Mouse (Mus musculus): ENCODE measurements at regions not wholly inside any gene's neighbourhood (a gene's known extent, or its start where the extent isn't known, plus 50 kb on each side); places are given as distances from the start of the nearest gene placed in this dataset.

GRCm38 (mm10) chr1:83752976-83753375 lies 345.0 kb upstream of the Sphkap start:
- Histone ChIP-seq H3K27me3 (replicated peaks) (no peaks in the 10 kb centered on the region), H3K4me2 (no peak overlapping the region), H3K27ac (no peak overlapping the region), H3K4me1 (no peaks in the 10 kb centered on the region), H3K36me3 (no peaks in the 10 kb centered on the region), H3K4me3 (replicated peaks) (no peak overlapping the region), H3K9ac (no peak overlapping the region), H3K9me3 (no peaks in the 10 kb centered on the region)
- WGBS = 73% methylated on average over 4 of the region's 4 CpGs
- ATAC-seq (ENCODE audit: insufficient read depth, low FRiP score, low read depth) = no peak

DNA sequence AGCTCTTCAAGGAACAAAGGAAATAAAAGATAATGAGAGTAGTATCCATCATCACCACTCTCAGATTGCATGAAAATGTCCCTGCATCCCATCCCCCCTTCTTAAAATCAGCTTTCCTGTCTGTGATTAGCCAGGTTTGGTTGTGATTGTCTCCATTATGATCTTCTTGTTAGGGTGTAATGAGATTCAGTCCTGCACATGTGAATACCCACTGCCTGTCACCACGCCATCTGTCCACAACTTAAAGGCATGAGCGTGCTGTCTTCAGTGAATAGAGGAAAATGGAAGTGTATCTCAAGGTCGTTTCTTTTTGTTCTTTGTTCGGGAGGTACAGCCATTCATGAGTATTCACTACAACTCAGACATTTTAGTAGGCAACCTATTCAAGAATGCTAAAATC lies 341.0 kb upstream of the Sphkap start:
- Histone ChIP-seq H3K27me3 (replicated peaks) (no peaks in the 10 kb centered on the region), H3K4me3 (replicated peaks) (no peak overlapping the region), H3K36me3 (no peaks in the 10 kb centered on the region), H3K9ac (no peak overlapping the region), H3K9me3 (no peaks in the 10 kb centered on the region), H3K27ac (no peak overlapping the region), H3K4me1 (no peaks in the 10 kb centered on the region), H3K4me2 (no peak overlapping the region)
- WGBS = 83% methylated on average over 4 of the region's 4 CpGs
- no peak for ATAC-seq (ENCODE audit: insufficient read depth, low FRiP score, low read depth)

GRCm38 (mm10) chr1:83748061-83748460 lies 340.1 kb upstream of the Sphkap start:
- no peak overlapping the region for H3K27ac ChIP-seq
- no peaks in the 10 kb centered on the region for H3K9me3 ChIP-seq
- H3K4me3 ChIP-seq (replicated peaks) = no peak overlapping the region
- WGBS = 60% methylated on average over 3 of the region's 3 CpGs
- no peak overlapping the region for H3K9ac ChIP-seq
- no peak overlapping the region for H3K4me2 ChIP-seq
- no peaks in the 10 kb centered on the region for H3K27me3 ChIP-seq (replicated peaks)
- no peaks in the 10 kb centered on the region for H3K36me3 ChIP-seq
- H3K4me1 ChIP-seq = no peaks in the 10 kb centered on the region
- ATAC-seq (ENCODE audit: insufficient read depth, low FRiP score, low read depth) = no peak

DNA sequence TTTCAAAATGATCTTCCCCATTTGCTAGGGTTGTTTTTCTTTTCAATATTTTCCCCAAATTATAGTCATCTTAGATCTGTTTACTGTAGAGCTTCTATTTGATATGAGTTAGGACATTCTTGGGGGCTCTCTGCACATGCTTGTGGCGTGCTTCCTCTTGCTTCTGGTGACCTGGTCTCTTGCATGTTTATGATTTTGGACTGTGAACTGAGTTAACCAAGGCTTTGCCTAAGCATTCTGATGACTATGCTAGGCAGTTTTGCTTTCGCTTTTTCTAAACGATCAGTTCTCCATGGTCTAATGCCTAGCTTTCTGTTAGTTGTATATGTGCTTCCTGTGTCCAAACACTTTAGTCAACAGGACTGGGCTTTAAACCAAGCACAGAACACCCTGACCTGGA lies 339.4 kb upstream of the Sphkap start:
- Histone ChIP-seq H3K27ac (no peak overlapping the region), H3K4me2 (no peak overlapping the region), H3K9ac (no peak overlapping the region), H3K27me3 (replicated peaks) (no peaks in the 10 kb centered on the region), H3K36me3 (no peaks in the 10 kb centered on the region), H3K9me3 (no peaks in the 10 kb centered on the region), H3K4me3 (replicated peaks) (no peak overlapping the region), H3K4me1 (no peaks in the 10 kb centered on the region)
- 71% methylated on average over 3 of the region's 3 CpGs for WGBS
- no peak for ATAC-seq (ENCODE audit: insufficient read depth, low FRiP score, low read depth)

DNA sequence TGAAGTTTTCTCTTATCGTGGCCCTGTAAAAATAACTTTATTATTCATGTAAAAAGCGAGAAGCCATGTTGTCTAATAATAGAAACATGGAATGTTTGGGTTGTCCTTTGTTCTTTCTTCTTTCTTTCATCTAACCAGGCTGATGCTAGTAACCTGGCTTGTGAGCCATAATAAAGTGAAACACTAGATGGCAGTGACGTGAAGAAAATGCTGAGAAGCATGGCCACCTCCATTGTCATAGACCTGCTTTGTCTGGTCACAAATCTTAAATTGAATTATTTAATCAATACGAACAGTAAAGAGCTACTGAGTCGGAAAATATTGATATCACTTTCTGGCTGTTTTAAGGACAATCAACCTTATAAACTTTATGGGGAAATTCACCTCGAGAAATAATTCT lies 338.0 kb upstream of the Sphkap start:
- no peak for ATAC-seq (ENCODE audit: insufficient read depth, low FRiP score, low read depth)
- WGBS = 28% methylated on average over 6 of the region's 6 CpGs
- Histone ChIP-seq H3K4me3 (replicated peaks) (no peak overlapping the region), H3K27me3 (replicated peaks) (no peaks in the 10 kb centered on the region), H3K27ac (no peak overlapping the region), H3K9me3 (no peaks in the 10 kb centered on the region), H3K9ac (no peak overlapping the region), H3K4me1 (no peaks in the 10 kb centered on the region), H3K4me2 (no peak overlapping the region), H3K36me3 (no peaks in the 10 kb centered on the region)

DNA sequence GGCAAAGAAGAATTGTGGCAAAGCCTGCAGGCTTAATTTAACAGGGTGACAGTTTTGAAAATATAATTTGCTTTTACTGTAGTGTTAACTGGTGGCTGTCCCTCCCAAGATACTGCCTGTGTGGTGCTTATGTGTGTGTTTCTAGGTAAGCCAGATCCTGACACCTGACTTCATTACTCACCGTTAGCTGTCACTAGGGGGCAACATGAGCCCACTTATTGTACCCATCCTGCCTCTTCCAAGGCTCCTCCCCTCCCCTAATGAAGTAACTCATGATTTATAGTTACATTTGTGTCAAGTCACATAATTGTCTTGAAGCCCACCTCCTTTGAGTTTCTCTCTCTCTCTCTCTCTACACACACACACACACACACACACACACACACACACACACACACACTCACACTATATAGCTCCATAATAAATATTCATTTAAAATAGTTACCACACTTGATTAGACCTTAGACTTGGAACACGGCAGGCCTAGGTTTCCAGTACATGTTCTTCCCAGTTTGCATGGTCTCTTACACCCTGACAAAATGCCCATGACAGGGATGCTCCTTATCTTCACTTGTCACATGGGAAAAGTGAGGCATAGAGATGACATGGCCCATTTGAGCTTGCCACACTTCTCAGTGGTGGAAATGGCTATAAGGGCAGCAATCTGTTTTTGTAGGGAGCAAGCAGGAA lies 328.6 kb upstream of the Sphkap start:
- Histone ChIP-seq H3K4me3 (replicated peaks) (no peak overlapping the region), H3K27me3 (replicated peaks) (no peaks in the 10 kb centered on the region), H3K36me3 (no peaks in the 10 kb centered on the region), H3K9me3 (no peaks in the 10 kb centered on the region), H3K9ac (no peak overlapping the region), H3K27ac (no peak overlapping the region), H3K4me1 (no peaks in the 10 kb centered on the region), H3K4me2 (no peak overlapping the region)
- ATAC-seq (ENCODE audit: insufficient read depth, low FRiP score, low read depth) = no peak
- WGBS = 39% methylated on average over 2 of the region's 2 CpGs

DNA sequence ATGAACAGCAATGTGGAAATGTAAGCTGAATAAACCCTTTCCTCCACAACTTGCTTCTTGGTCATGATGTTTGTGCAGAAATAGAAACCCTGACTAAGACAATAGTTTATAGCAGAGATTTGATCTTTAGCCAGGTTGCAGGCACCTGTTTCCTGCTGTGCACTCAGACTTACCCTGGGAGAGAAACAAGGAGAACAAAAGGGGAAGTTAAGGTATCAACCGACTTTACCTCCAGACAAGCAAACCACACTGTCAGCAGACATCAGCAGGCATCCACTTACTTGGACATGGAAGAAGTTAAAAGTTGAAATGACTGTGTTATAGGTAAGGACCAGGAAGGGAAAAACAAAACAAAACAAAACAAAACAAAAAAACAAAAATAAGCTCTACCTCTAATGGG lies 323.7 kb upstream of the Sphkap start:
- Histone ChIP-seq H3K9me3 (no peaks in the 10 kb centered on the region), H3K4me2 (no peak overlapping the region), H3K27me3 (replicated peaks) (no peaks in the 10 kb centered on the region), H3K27ac (no peak overlapping the region), H3K4me3 (replicated peaks) (no peak overlapping the region), H3K9ac (no peak overlapping the region), H3K36me3 (no peaks in the 10 kb centered on the region), H3K4me1 (no peaks in the 10 kb centered on the region)
- WGBS = 71% methylated on average over 1 of the region's 1 CpGs
- ATAC-seq (ENCODE audit: insufficient read depth, low FRiP score, low read depth) = no peak

DNA sequence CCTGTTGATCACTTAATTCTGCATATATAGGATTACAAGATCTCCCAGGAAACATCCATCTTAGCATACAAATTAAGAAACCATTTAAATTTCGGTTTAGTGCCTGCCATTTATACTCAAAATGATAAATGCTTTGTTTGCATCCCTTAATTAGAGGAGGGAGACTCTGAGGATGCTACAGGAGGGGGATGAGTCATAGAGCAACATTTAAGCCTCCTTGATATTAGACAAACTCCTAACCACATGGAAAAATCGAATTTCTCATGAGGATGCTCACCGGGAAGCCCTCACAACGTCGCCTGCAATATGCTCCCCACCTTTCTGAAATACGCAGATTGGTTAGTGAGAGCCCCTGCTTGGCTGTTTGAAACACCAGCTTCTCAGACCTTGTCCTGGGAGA lies 320.8 kb upstream of the Sphkap start:
- WGBS = 72% methylated on average over 6 of the region's 6 CpGs
- Histone ChIP-seq H3K27ac (no peak overlapping the region), H3K4me3 (replicated peaks) (no peak overlapping the region), H3K27me3 (replicated peaks) (no peaks in the 10 kb centered on the region), H3K36me3 (no peaks in the 10 kb centered on the region), H3K9ac (no peak overlapping the region), H3K4me1 (no peaks in the 10 kb centered on the region), H3K9me3 (no peaks in the 10 kb centered on the region), H3K4me2 (no peak overlapping the region)
- ATAC-seq (ENCODE audit: insufficient read depth, low FRiP score, low read depth) = no peak

DNA sequence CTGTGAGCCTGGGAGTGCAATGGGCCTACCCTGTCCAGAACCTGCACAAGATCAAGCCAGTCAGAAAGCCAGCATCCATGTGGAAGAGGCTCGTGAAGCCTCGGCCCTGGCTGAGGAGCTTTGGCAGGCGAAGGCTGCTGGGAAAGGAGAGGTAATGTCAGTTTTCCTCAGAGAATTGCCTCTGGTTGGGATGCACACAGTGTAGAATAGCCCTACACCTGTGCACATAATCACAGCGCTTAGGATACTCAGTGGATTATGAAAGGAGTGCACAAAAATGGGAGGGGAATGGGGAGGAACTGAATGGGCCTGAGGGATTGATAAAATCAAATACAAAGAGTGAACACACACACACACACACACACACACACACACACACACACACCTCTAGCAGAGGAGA lies 319.9 kb upstream of the Sphkap start:
- H3K4me3 ChIP-seq (replicated peaks) = no peak overlapping the region
- no peaks in the 10 kb centered on the region for H3K36me3 ChIP-seq
- H3K27me3 ChIP-seq (replicated peaks) = no peaks in the 10 kb centered on the region
- no peak overlapping the region for H3K4me2 ChIP-seq
- H3K4me1 ChIP-seq = no peaks in the 10 kb centered on the region
- WGBS = 96% methylated on average over 4 of the region's 4 CpGs
- no peaks in the 10 kb centered on the region for H3K9me3 ChIP-seq
- ATAC-seq (ENCODE audit: insufficient read depth, low FRiP score, low read depth) = no peak
- H3K9ac ChIP-seq = no peak overlapping the region
- H3K27ac ChIP-seq = no peak overlapping the region

DNA sequence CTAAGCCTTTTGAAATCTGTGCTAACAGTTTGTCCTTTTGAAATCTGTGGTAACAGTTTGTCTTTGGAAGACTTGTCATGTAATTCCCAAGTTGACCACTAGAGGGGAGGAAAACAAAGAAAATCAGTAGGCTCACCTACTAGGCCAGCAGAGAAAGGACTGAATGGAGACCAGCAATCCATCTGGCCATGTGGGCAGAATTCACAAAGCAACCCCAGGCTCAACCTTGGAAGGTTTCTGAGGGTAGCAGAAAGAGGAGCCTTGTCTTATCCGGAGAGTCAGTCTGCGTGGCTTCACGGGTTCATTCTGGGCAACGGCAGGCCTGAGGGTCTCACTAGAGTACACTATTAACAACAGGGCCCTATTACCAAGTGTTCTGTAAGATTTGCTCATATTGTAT lies 319.2 kb upstream of the Sphkap start:
- Histone ChIP-seq H3K4me3 (replicated peaks) (no peak overlapping the region), H3K9me3 (no peaks in the 10 kb centered on the region), H3K4me1 (no peaks in the 10 kb centered on the region), H3K27ac (no peak overlapping the region), H3K4me2 (no peak overlapping the region), H3K9ac (no peak overlapping the region), H3K27me3 (replicated peaks) (no peaks in the 10 kb centered on the region), H3K36me3 (no peaks in the 10 kb centered on the region)
- 88% methylated on average over 4 of the region's 4 CpGs for WGBS
- no peak for ATAC-seq (ENCODE audit: insufficient read depth, low FRiP score, low read depth)

- H3K27ac ChIP-seq = no peak overlapping the region
- no peak for ATAC-seq (ENCODE audit: insufficient read depth, low FRiP score, low read depth)
- H3K4me2 ChIP-seq = no peak overlapping the region
- H3K4me1 ChIP-seq = no peaks in the 10 kb centered on the region
- 68% methylated on average over 1 of the region's 1 CpGs for WGBS
- no peak overlapping the region for H3K9ac ChIP-seq
- no peaks in the 10 kb centered on the region for H3K36me3 ChIP-seq
- no peak overlapping the region for H3K4me3 ChIP-seq (replicated peaks)
- H3K9me3 ChIP-seq = no peaks in the 10 kb centered on the region
- no peaks in the 10 kb centered on the region for H3K27me3 ChIP-seq (replicated peaks)
These were observed 315.1 kb upstream of the Sphkap start for GRCm38 (mm10) chr1:83723096-83723495.

- no peaks in the 10 kb centered on the region for H3K36me3 ChIP-seq
- H3K9me3 ChIP-seq = no peaks in the 10 kb centered on the region
- no peak overlapping the region for H3K4me2 ChIP-seq
- H3K27ac ChIP-seq = no peak overlapping the region
- 93% methylated on average over 1 of the region's 1 CpGs for WGBS
- no peak for ATAC-seq (ENCODE audit: insufficient read depth, low FRiP score, low read depth)
- H3K9ac ChIP-seq = no peak overlapping the region
- H3K4me1 ChIP-seq = no peaks in the 10 kb centered on the region
- no peak overlapping the region for H3K4me3 ChIP-seq (replicated peaks)
- no peaks in the 10 kb centered on the region for H3K27me3 ChIP-seq (replicated peaks)
These were observed 312.2 kb upstream of the Sphkap start for GRCm38 (mm10) chr1:83720166-83720565.

GRCm38 (mm10) chr1:83717056-83717455 lies 309.1 kb upstream of the Sphkap start:
- WGBS = 0% methylated on average over 1 of the region's 1 CpGs
- ATAC-seq (ENCODE audit: insufficient read depth, low FRiP score, low read depth) = no peak
- no peak overlapping the region for H3K4me2 ChIP-seq
- no peak overlapping the region for H3K27ac ChIP-seq
- H3K9ac ChIP-seq = no peak overlapping the region
- no peaks in the 10 kb centered on the region for H3K9me3 ChIP-seq
- H3K4me3 ChIP-seq (replicated peaks) = no peak overlapping the region
- no peaks in the 10 kb centered on the region for H3K36me3 ChIP-seq
- H3K27me3 ChIP-seq (replicated peaks) = no peaks in the 10 kb centered on the region
- no peaks in the 10 kb centered on the region for H3K4me1 ChIP-seq

Measured in stomach, embryonic 15.5 days (tissue).